ENCODE assay signal across 11 mouse cellular contexts in genomic region chr9:21842391-21842790, GRCm38 (mm10). TPM values are rescaled to one million over a fixed set of nuclear protein-coding genes. Genes with fewer than 3 reads are reported as not detected.
DNase-seq lines count a peak whose midpoint lies in the region; ATAC-seq lines count a peak whose summit lies in the region.
"Had no signal": no experiment of that assay in that cellular context is flagged by ENCODE, and none has a peak within 500 bp of the region (broad histone marks: within the 10 kb centered on the region; RNA-seq: fewer than 3 reads in every experiment).

No protein-coding gene starts in this region.

- H3K4me1 ChIP-seq in heart, embryonic 11.5 days (ENCODE audit: control insufficient read depth, insufficient read depth, low read length): peaks cover 11% of the 10 kb centered on the region
- peaks cover 26% of the 10 kb centered on the region for H3K4me1 ChIP-seq in kidney, embryonic 16.5 days (ENCODE audit: insufficient read depth, low read length)

- no peaks in the 10 kb centered on the region for H3K27me3 ChIP-seq in heart, embryonic 11.5 days (ENCODE audit: control insufficient read depth, insufficient read depth, low read length)
- H3K27me3 ChIP-seq in kidney, embryonic 16.5 days (ENCODE audit: insufficient read depth, low read length): no peaks in the 10 kb centered on the region

- H3K9me3 ChIP-seq in heart, embryonic 11.5 days (replicated peaks; ENCODE audit: control insufficient read depth, low read length): no peaks in the 10 kb centered on the region
- no peaks in the 10 kb centered on the region for H3K9me3 ChIP-seq in kidney, embryonic 16.5 days (ENCODE audit: low read length)

- peak; percentile 33 to 40 for DNase-seq in kidney, adult 8-10 months
- no peak for DNase-seq in kidney, adult 11 months
- DNase-seq in lung, postnatal 25 days (ENCODE audit: low spot score): peak; percentile 65
- DNase-seq in layer of hippocampus, adult 9-10 months (ENCODE audit: low spot score): no peak
- no peak for DNase-seq in layer of hippocampus, adult 18-20 months (ENCODE audit: low spot score in 2 of 2)
- no peak for DNase-seq in spleen, postnatal 36 days (ENCODE audit: low spot score in 2 of 2)
- DNase-seq: left cerebral cortex, postnatal 4 days had no signal

- peak overlapping the region; percentile 54; the same call in 1 of the 2 replicates for H3K27ac ChIP-seq in heart, embryonic 11.5 days (ENCODE audit: low read depth, low read length)
- H3K27ac ChIP-seq in kidney, embryonic 16.5 days (ENCODE audit: low read length): peak overlapping the region; percentile 64; the same call in 1 of the 2 replicates

- H3K9ac ChIP-seq in heart, embryonic 11.5 days (ENCODE audit: low read depth, low read length): no peak overlapping the region
- H3K9ac ChIP-seq in kidney, embryonic 16.5 days (replicated peaks; ENCODE audit: low read length): no peak overlapping the region

- peaks cover 7% of the 10 kb centered on the region for H3K36me3 ChIP-seq in heart, embryonic 11.5 days (ENCODE audit: control insufficient read depth, insufficient read depth, low read length)
- peaks cover 57% of the 10 kb centered on the region for H3K36me3 ChIP-seq in kidney, embryonic 16.5 days (ENCODE audit: insufficient read depth, low read length)

- ATAC-seq in heart, embryonic 11.5 days (replicated peaks; ENCODE audit: insufficient number of reproducible peaks, low FRiP score, low TSS enrichment): no peak
- no peak for ATAC-seq in kidney, embryonic 16.5 days (ENCODE audit: low FRiP score, low TSS enrichment)

- H3K4me3 ChIP-seq in heart, embryonic 11.5 days (ENCODE audit: low read depth, low read length): no peak overlapping the region
- no peak overlapping the region for H3K4me3 ChIP-seq in kidney, embryonic 16.5 days (ENCODE audit: low read length)

- 34% methylated on average over 5 of the region's 5 CpGs for WGBS in heart, embryonic 11.5 days (ENCODE audit: insufficient replicate concordance)
- WGBS in kidney, embryonic 16.5 days: 48% methylated on average over 5 of the region's 5 CpGs

- no peak overlapping the region for H3K4me2 ChIP-seq in heart, embryonic 11.5 days
- H3K4me2 ChIP-seq in kidney, embryonic 16.5 days (replicated peaks; ENCODE audit: low read depth, low read length): no peak overlapping the region

RNA-seq across cellular contexts. Expression of gene Angptl8, which starts 7.1 kb away (rescaled TPM):
- 1.1 and 1.9 TPM in 2 replicates for polyA plus RNA-seq in heart, embryonic 11.5 days (2014; fragmentation: Nextera tagmentation; extraction: Ambion mirVana)
- 5.4 and 6.0 TPM in 2 replicates for polyA plus RNA-seq in kidney, embryonic 16.5 days (2015; fragmentation: Nextera tagmentation; extraction: Ambion mirVana)
- not detected for total RNA-seq in layer of hippocampus, adult 18-20 months (2021)
- total RNA-seq: gastrocnemius, postnatal 36 days; left cerebral cortex, postnatal 4 days had no signal
- polyA plus RNA-seq: cortical plate, adult 2 months had no signal

RNA-seq across cellular contexts. Expression of gene Dock6, which starts 10.0 kb away (rescaled TPM):
- 43.9 and 50.1 TPM in 2 replicates for polyA plus RNA-seq in heart, embryonic 11.5 days (2014; fragmentation: Nextera tagmentation; extraction: Ambion mirVana)
- 46.8 and 47.1 TPM in 2 replicates for polyA plus RNA-seq in kidney, embryonic 16.5 days (2015; fragmentation: Nextera tagmentation; extraction: Ambion mirVana)
- 10 to 100 TPM; 11.3 to 13.1 TPM for total RNA-seq in layer of hippocampus, adult 18-20 months (2021)

RNA-seq across cellular contexts. Expression of gene Kank2, which starts 43.8 kb away (rescaled TPM):
- 8.9 and 9.0 TPM in 2 replicates for polyA plus RNA-seq in heart, embryonic 11.5 days (2014; fragmentation: Nextera tagmentation; extraction: Ambion mirVana)
- 18.7 and 19.7 TPM in 2 replicates for polyA plus RNA-seq in kidney, embryonic 16.5 days (2015; fragmentation: Nextera tagmentation; extraction: Ambion mirVana)
- 1 to 10 TPM; 7.4 to 7.6 TPM for total RNA-seq in layer of hippocampus, adult 18-20 months (2021)

Comparison
In these comparisons a context has a peak if more than half of its experiments do, and no peak if none do; other contexts are left out.
1. DNase-seq: peak in kidney, adult 8-10 months (2 of 2) and lung, postnatal 25 days (single experiment); none in kidney, adult 11 months (single experiment), layer of hippocampus, adult 9-10 months (single experiment), layer of hippocampus, adult 18-20 months (0 of 2) and spleen, postnatal 36 days (0 of 2).